Mouse (Mus musculus) C2C12 (cell line): Measurements from ENCODE around the gene Gm5617.

Source experiments
- CTCF ChIP-seq: IDR thresholded peaks from one replicate; pipeline ENCODE4 v1.5.1; 2011; ENCODE audit not compliant: control insufficient read depth, insufficient read depth, insufficient read length
- MAX ChIP-seq: IDR thresholded peaks from one replicate; pipeline ENCODE4 v1.6.1; 2011; ENCODE audit warnings: mild to moderate bottlenecking, control low read depth
- USF1 ChIP-seq: IDR thresholded peaks from one replicate; pipeline ENCODE4 v1.6.1; 2011; ENCODE audit warnings: low read depth, mild to moderate bottlenecking, control low read depth, moderate library complexity

DNA sequence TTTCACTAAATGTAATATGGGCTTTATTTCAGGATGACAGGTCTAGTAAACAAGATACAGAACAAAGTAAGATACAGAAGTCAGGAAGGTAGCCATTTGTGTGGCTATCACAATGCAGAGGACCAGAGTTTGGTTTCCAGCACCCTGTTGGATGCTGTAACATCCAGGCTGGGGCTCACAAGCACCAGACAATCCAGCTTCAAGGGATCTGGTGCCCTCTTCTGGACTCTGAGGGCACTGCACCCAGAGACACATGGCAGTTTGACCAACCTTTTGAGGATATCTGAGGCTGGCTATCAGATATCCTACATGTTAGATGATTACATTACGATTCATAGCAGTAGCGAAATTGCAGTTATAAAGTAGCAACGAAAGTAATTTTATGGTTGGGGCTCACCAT lies 29.6 kb upstream of the Gm5617 start:
- TF ChIP-seq CTCF: no peak
- TF ChIP-seq MAX: no peak
- no peak for TF ChIP-seq USF1
